Comparison of ENCODE assay signal across 10 mouse cellular contexts in the genomic region with DNA sequence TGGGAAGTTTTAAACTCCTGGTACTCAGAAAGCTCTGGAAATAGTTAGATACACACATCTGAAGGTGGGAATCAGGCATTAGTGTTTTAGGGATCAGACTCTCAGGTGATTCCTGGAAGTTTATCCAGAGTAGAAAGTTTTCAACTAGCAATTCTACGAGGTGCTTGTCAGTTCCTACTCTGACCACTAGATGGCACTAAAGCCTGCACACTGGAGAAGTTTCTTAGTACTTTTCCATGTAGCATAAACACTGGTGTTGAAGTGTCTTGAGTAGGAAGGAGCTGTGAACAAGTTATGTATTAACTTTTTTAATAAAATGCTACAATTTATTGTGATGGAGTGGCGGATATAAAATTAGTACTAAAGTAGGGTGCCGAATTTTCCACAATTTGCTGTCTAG.
A peak's percentile ranks its signal among the peaks of the same experiment; 100 is the strongest.
DNase-seq lines count a peak whose midpoint lies in the region; ATAC-seq lines count a peak whose summit lies in the region.
"Had no signal": no experiment of that assay in that cellular context is flagged by ENCODE, and none has a peak within 500 bp of the region (broad histone marks: within the 10 kb centered on the region; RNA-seq: fewer than 3 reads in every experiment).

No protein-coding gene starts in this region.

- no peaks in the 10 kb centered on the region for H3K4me1 ChIP-seq in forebrain, embryonic 14.5 days (ENCODE audit: control insufficient read depth, insufficient read depth, low read length)
- H3K4me1 ChIP-seq in midbrain, embryonic 15.5 days: no peaks in the 10 kb centered on the region
- H3K4me1 ChIP-seq: embryonic facial prominence, embryonic 15.5 days; liver, embryonic 15.5 days had no signal

- no peaks in the 10 kb centered on the region for H3K36me3 ChIP-seq in forebrain, embryonic 14.5 days (ENCODE audit: control insufficient read depth, insufficient read depth, low read length)
- no peaks in the 10 kb centered on the region for H3K36me3 ChIP-seq in midbrain, embryonic 15.5 days (replicated peaks)
- H3K36me3 ChIP-seq: embryonic facial prominence, embryonic 15.5 days; liver, embryonic 15.5 days had no signal

- H3K9me3 ChIP-seq in forebrain, embryonic 14.5 days (replicated peaks; ENCODE audit: control insufficient read depth, low read length): no peaks in the 10 kb centered on the region
- no peaks in the 10 kb centered on the region for H3K9me3 ChIP-seq in midbrain, embryonic 15.5 days
- H3K9me3 ChIP-seq: embryonic facial prominence, embryonic 15.5 days; liver, embryonic 15.5 days had no signal

- H3K4me2 ChIP-seq in forebrain, embryonic 14.5 days (ENCODE audit: low read length): no peak overlapping the region
- H3K4me2 ChIP-seq in midbrain, embryonic 15.5 days: no peak overlapping the region
- H3K4me2 ChIP-seq: embryonic facial prominence, embryonic 15.5 days; liver, embryonic 15.5 days had no signal

- H3K27me3 ChIP-seq in forebrain, embryonic 14.5 days (replicated peaks; ENCODE audit: control insufficient read depth, insufficient read depth, low read length): no peaks in the 10 kb centered on the region
- H3K27me3 ChIP-seq in midbrain, embryonic 15.5 days (replicated peaks): no peaks in the 10 kb centered on the region
- H3K27me3 ChIP-seq: embryonic facial prominence, embryonic 15.5 days; liver, embryonic 15.5 days had no signal

- intact Hi-C loops in heart, postnatal 10 days (cut with DNase I): loop anchor here (1.0 to 5.0 kb wide), 3 partner anchors 235 to 528 kb away; a partner anchor contains a TSS

- no peak overlapping the region for H3K4me3 ChIP-seq in forebrain, embryonic 14.5 days (ENCODE audit: low read depth, low read length)
- no peak overlapping the region for H3K4me3 ChIP-seq in midbrain, embryonic 15.5 days
- H3K4me3 ChIP-seq: embryonic facial prominence, embryonic 15.5 days; liver, embryonic 15.5 days had no signal

- no peak for ATAC-seq in forebrain, embryonic 14.5 days
- ATAC-seq in midbrain, embryonic 15.5 days (replicated peaks): 0 out of 2 replicates have a peak, but pooled peaks have one; percentile 35

- H3K27ac ChIP-seq in forebrain, embryonic 14.5 days (ENCODE audit: low read depth, low read length): no peak overlapping the region
- H3K27ac ChIP-seq in midbrain, embryonic 15.5 days: no peak overlapping the region
- H3K27ac ChIP-seq: embryonic facial prominence, embryonic 15.5 days; liver, embryonic 15.5 days had no signal

- H3K9ac ChIP-seq in forebrain, embryonic 14.5 days (ENCODE audit: low read length): no peak overlapping the region
- no peak overlapping the region for H3K9ac ChIP-seq in midbrain, embryonic 15.5 days
- H3K9ac ChIP-seq: embryonic facial prominence, embryonic 15.5 days; liver, embryonic 15.5 days had no signal

- DNase-seq in heart, postnatal 10 days: peak; percentile 66 to 83
- DNase-seq in heart, adult 11 months: no peak
- DNase-seq in CD4-positive helper T cell, adult 2 months (ENCODE audit: low read depth, low spot score): peak; percentile 21
- peak; percentile 60 for DNase-seq in adrenal gland, postnatal 14 days
- DNase-seq in forebrain, embryonic 14.5 days (ENCODE audit: low spot score): peak; percentile 80
- DNase-seq in layer of hippocampus, postnatal 10 days (ENCODE audit: low spot score in 2 of 2): peak; percentile 66 to 73
- peak; percentile 40 for DNase-seq in thymus, postnatal 4 days

- 26% methylated on average over 3 of the region's 3 CpGs for WGBS in forebrain, embryonic 14.5 days
- 26% methylated on average over 3 of the region's 3 CpGs for whole genome bisulfite sequencing in midbrain, embryonic 15.5 days
